Mouse (Mus musculus): ENCODE measurements around the gene Gpr19. TPM values are rescaled to one million over a fixed set of nuclear protein-coding genes. Genes with fewer than 3 reads are reported as not detected.
A peak's percentile ranks its signal among the peaks of the same experiment; 100 is the strongest.

Gpr19 gene
- polyA plus RNA-seq, 1 experiment from 2014 or later, result 9.1 TPM

DNA sequence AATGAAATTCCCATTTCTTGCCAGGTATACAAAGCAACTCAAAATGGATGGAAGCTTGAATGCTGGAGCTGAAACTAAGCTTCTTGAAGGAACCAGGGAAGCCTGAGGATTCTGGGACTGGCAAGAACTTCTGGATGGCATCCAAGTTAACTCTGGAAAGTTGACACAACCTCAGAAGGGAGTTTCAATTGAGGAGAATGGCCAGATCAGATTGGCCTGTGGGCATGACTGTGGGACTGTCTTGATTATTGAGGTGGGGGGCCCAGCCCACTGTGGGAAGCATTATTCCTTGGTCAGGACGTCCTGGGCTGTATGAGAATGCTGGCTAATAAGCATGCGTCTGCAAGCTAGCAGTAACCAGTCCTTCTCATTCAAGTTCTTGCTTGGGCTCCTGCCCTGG, 18.3 kb downstream of the Gpr19 start:
- peaks cover 22% of the 10 kb centered on the region for H3K4me1 ChIP-seq
- H3K27me3 ChIP-seq, result no peaks in the 10 kb centered on the region
- H3K9ac ChIP-seq, result no peak overlapping the region
- 41% methylated on average over 2 of the region's 2 CpGs for WGBS
- no peak overlapping the region for H3K4me3 ChIP-seq
- H3K4me2 ChIP-seq, result no peak overlapping the region
- H3K9me3 ChIP-seq, result no peaks in the 10 kb centered on the region
- H3K36me3 ChIP-seq, result no peaks in the 10 kb centered on the region
- H3K27ac ChIP-seq, result peak overlapping the region; percentile 57; the same call in 1 of the 2 replicates
- ATAC-seq (ENCODE audit: insufficient number of reproducible peaks, insufficient read depth, low FRiP score, low TSS enrichment, low read depth), result no peak

DNA sequence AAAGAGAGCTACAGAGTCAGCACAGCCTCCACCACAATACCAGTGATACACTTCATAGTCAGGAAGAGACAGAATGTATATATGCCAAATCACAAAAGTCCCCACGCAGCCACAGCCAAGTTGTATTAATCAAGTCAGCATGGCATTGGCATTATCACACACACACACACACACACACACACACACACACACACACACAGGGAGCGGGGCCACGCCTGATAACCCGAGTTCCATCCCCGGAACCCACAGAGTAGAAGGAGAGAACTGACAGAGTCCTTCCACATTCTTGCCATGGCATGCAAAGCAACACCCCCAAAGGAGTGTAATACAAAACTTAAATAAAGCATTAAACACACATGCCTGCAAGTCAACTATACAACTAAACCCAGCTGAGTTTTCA, 18.8 kb downstream of the Gpr19 start:
- Histone ChIP-seq H3K27ac (peak overlapping the region; percentile 57; the same call in 1 of the 2 replicates), H3K27me3 (no peaks in the 10 kb centered on the region), H3K9ac (no peak overlapping the region), H3K36me3 (no peaks in the 10 kb centered on the region), H3K9me3 (no peaks in the 10 kb centered on the region), H3K4me2 (no peak overlapping the region), H3K4me3 (no peak overlapping the region), H3K4me1 (peaks cover 22% of the 10 kb centered on the region)
- ATAC-seq (ENCODE audit: insufficient number of reproducible peaks, insufficient read depth, low FRiP score, low TSS enrichment, low read depth), result no peak
- WGBS, result 49% methylated on average over 5 of the region's 5 CpGs

DNA sequence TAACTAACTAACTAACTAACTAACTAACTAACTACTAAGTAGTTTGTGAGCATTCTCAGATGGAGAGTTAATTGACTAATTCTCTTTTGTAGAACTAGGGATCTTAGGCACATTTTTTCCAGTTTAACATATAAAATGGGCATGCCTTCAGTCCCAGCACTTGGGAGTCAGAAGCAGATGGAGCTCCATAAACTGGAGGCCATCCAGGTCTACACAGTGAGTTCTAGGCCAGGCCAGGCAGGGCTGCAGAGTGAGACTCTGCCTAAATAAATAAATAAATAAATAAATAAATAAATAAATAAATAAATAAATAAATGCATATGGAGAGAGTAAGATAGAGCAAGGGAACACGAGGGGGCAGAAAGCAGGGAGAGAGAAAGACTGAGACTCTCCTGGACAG, 20.5 kb downstream of the Gpr19 start:
- no peaks in the 10 kb centered on the region for H3K27me3 ChIP-seq
- no peaks in the 10 kb centered on the region for H3K9me3 ChIP-seq
- no peak overlapping the region for H3K4me3 ChIP-seq
- H3K9ac ChIP-seq, result no peak overlapping the region
- ATAC-seq (ENCODE audit: insufficient number of reproducible peaks, insufficient read depth, low FRiP score, low TSS enrichment, low read depth), result no peak
- no peak overlapping the region for H3K4me2 ChIP-seq
- H3K4me1 ChIP-seq, result peaks cover 22% of the 10 kb centered on the region
- 68% methylated on average over 1 of the region's 1 CpGs for WGBS
- H3K36me3 ChIP-seq, result no peaks in the 10 kb centered on the region
- H3K27ac ChIP-seq, result no peak overlapping the region

DNA sequence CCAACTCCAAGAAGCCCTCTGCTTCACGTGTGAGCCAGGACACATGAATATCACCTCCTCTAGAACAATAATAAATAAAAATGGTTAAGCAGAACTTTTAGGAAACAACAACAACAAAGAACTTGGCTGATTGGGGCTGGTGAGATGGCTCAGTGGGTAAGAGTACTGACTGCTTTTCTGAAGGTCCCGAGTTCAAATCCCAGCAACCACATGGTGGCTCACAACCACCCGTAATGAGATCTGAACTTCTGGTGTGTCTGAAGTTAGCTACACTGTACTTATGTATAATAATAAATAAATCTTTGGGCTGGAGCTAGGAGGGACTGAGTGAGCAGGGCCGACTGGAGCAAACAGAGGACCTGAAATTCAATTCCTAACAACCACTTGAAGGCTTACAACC, 21.1 kb downstream of the Gpr19 start:
- Histone ChIP-seq H3K4me1 (peaks cover 22% of the 10 kb centered on the region), H3K9me3 (no peaks in the 10 kb centered on the region), H3K4me3 (no peak overlapping the region), H3K27me3 (no peaks in the 10 kb centered on the region), H3K27ac (no peak overlapping the region), H3K4me2 (no peak overlapping the region), H3K36me3 (no peaks in the 10 kb centered on the region), H3K9ac (no peak overlapping the region)
- no peak for ATAC-seq (ENCODE audit: insufficient number of reproducible peaks, insufficient read depth, low FRiP score, low TSS enrichment, low read depth)
- 86% methylated on average over 4 of the region's 4 CpGs for WGBS

DNA sequence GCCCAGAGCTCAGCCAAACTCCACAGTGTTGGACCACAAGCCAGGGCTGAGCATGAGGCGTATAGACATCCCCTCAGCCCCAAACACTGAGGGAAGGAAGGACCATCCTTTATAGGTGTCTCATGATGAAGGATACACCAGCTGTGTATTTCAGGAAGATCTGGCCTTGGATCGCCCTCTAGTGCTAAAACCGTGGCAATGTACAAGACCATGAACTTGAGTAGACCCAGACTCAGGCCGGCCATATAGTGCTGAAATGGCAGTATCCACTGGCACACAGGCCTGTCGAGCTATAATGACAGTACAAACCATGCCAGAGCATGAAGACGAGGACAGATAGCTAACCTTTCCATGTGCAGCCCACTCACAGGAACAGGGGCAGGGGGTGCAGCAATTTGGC, 21.6 kb downstream of the Gpr19 start:
- no peaks in the 10 kb centered on the region for H3K27me3 ChIP-seq
- H3K9me3 ChIP-seq, result no peaks in the 10 kb centered on the region
- WGBS, result 70% methylated on average over 6 of the region's 6 CpGs
- H3K9ac ChIP-seq, result no peak overlapping the region
- H3K4me2 ChIP-seq, result no peak overlapping the region
- H3K4me1 ChIP-seq, result peaks cover 22% of the 10 kb centered on the region
- ATAC-seq (ENCODE audit: insufficient number of reproducible peaks, insufficient read depth, low FRiP score, low TSS enrichment, low read depth), result no peak
- no peak overlapping the region for H3K4me3 ChIP-seq
- H3K36me3 ChIP-seq, result no peaks in the 10 kb centered on the region
- H3K27ac ChIP-seq, result no peak overlapping the region

DNA sequence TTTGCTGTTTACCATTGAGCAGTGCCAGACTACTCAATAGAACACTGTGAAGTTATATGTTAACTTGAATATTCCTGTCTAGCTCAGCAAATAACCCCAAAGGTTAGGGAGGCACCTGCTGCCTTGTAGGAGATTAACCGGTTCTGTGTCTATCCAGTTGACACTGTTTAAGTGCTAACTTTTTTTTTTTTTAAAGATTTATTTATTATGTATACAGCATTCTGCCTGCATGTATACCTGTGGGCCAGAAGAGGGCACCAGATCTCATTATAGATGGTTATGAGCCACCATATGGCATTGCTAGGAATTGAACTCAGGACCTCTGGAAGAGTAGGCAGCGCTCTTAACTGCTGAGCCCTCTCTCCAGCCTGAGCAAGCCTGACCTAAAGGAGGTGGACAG, 25.4 kb downstream of the Gpr19 start:
- Histone ChIP-seq H3K27me3 (no peaks in the 10 kb centered on the region), H3K4me2 (no peak overlapping the region), H3K4me3 (no peak overlapping the region), H3K36me3 (peaks cover 19% of the 10 kb centered on the region), H3K4me1 (no peaks in the 10 kb centered on the region), H3K9ac (no peak overlapping the region), H3K27ac (no peak overlapping the region), H3K9me3 (no peaks in the 10 kb centered on the region)
- ATAC-seq (ENCODE audit: insufficient number of reproducible peaks, insufficient read depth, low FRiP score, low TSS enrichment, low read depth), result no peak
- WGBS, result 84% methylated on average over 2 of the region's 2 CpGs

DNA sequence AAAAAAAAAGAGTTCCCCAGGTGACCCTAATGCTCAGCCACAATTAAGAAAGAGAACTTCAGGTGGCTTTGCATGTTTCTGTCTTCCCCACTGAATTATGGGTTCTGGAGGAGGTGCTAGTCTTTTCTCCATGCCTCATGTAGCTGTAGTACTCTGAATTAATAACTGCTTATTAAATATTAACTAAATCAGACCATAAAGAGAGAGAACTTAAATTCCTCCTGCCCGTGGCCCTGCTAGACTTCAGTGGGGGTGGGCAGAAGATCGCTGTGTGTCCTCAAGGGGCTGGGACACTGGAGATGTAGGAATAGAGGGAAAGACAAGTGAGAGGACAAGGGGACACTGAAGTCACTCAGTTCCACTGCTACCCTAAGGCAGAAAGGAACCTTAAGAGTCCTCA, 26.1 kb downstream of the Gpr19 start:
- Histone ChIP-seq H3K9ac (no peak overlapping the region), H3K4me3 (no peak overlapping the region), H3K27me3 (no peaks in the 10 kb centered on the region), H3K9me3 (no peaks in the 10 kb centered on the region), H3K4me1 (no peaks in the 10 kb centered on the region), H3K27ac (no peak overlapping the region), H3K4me2 (no peak overlapping the region), H3K36me3 (peaks cover 24% of the 10 kb centered on the region)
- no peak for ATAC-seq (ENCODE audit: insufficient number of reproducible peaks, insufficient read depth, low FRiP score, low TSS enrichment, low read depth)
- WGBS, result 78% methylated on average over 2 of the region's 2 CpGs

DNA sequence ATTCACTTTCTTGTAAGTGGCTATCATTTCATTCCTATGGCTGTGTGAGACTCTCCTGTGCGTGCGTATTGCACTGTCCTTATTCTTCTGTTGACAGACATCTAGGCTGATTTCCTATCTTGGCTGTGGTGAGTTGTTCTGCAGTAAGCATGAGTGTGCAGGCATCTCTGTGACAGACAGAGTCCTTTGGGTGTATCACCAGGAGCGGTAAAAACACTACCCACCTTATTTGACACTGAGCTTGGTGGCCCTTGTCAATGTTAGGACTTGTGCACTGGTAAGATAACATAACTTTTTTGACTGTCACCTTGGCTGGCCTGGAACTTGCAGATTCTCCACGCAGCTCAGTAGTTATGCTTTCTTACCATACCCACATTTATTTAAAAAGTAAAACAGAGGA, 27.5 kb downstream of the Gpr19 start:
- no peak overlapping the region for H3K9ac ChIP-seq
- H3K4me2 ChIP-seq, result no peak overlapping the region
- peaks cover 24% of the 10 kb centered on the region for H3K36me3 ChIP-seq
- H3K27me3 ChIP-seq, result no peaks in the 10 kb centered on the region
- no peak overlapping the region for H3K27ac ChIP-seq
- H3K9me3 ChIP-seq, result no peaks in the 10 kb centered on the region
- no peaks in the 10 kb centered on the region for H3K4me1 ChIP-seq
- ATAC-seq (ENCODE audit: insufficient number of reproducible peaks, insufficient read depth, low FRiP score, low TSS enrichment, low read depth), result no peak
- WGBS, result 91% methylated on average over 4 of the region's 4 CpGs
- no peak overlapping the region for H3K4me3 ChIP-seq

DNA sequence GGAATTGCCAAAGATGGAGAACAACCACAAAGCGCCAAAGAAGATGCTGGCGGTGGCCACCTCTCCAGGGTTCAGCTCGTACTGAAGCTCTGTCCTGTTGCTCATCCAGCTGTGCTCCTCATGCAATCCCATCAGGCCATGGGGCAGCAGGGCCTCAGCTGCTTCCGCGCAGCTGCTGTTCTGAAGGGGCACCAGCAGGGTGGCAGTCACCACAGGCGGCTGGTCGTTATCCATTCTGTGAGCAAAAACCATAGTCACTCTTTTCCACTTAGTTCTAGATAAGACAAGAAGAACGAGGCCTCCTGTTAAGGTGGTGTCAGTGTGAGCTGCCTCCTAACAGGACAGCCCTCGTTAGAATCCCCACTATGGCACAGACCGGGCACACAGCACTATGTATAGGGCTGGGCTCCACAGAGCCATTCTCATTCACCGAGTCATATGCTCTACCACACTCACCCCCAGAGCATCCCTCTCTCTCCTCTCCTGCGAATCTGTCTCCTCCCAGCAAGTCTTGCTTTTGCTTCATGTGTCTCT, 28.1 kb downstream of the Gpr19 start:
- WGBS, result 90% methylated on average over 12 of the region's 12 CpGs
- Histone ChIP-seq H3K9me3 (no peaks in the 10 kb centered on the region), H3K9ac (no peak overlapping the region), H3K27ac (no peak overlapping the region), H3K27me3 (no peaks in the 10 kb centered on the region), H3K36me3 (peaks cover 24% of the 10 kb centered on the region), H3K4me1 (no peaks in the 10 kb centered on the region), H3K4me2 (no peak overlapping the region), H3K4me3 (no peak overlapping the region)
- ATAC-seq (ENCODE audit: insufficient number of reproducible peaks, insufficient read depth, low FRiP score, low TSS enrichment, low read depth), result no peak

DNA sequence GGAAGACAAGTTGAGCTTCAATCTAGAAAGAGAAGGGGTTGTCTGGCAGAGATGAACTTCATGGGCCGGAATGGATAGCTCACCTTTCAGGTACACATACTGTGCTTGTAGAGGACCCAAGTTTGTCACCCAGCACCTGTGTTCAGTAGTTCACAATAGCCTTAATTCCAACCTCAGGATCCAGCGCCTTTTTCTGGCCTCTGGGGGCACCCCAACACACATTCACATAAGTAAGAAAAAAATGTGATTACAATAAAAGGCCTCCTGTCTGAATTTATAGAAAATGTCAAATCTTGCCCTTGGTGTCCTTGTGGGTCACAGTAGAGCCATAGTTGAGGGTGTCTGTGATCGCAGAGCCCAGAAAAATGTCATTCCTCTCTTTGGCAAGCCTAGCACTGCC, 31.1 kb downstream of the Gpr19 start:
- Histone ChIP-seq H3K4me3 (no peak overlapping the region), H3K36me3 (peaks cover 24% of the 10 kb centered on the region), H3K4me1 (peaks cover 5% of the 10 kb centered on the region), H3K9ac (no peak overlapping the region), H3K4me2 (no peak overlapping the region), H3K9me3 (no peaks in the 10 kb centered on the region), H3K27me3 (no peaks in the 10 kb centered on the region), H3K27ac (no peak overlapping the region)
- WGBS, result 96% methylated on average over 3 of the region's 3 CpGs
- no peak for ATAC-seq (ENCODE audit: insufficient number of reproducible peaks, insufficient read depth, low FRiP score, low TSS enrichment, low read depth)

DNA sequence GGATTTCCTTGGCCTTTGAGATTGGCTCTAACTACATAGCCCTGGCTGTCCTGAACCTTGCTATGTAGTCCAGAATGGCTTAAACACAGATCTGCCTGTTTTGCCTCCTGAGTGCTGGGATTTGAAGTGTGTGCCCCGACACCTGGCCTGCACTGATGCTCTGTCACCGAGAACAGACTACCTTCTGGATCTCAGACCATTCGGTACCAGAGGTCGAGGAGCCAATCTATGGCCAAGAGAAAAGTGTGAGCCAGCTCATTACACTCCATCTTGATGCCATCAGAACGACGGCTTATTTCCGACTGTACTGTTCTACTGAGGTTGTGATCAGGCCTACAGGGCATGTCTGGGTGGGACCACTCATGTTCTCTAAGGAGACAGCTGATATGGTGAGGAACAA, 32.3 kb downstream of the Gpr19 start:
- peaks cover 11% of the 10 kb centered on the region for H3K4me1 ChIP-seq
- no peak overlapping the region for H3K4me2 ChIP-seq
- WGBS, result 90% methylated on average over 7 of the region's 7 CpGs
- peaks cover 24% of the 10 kb centered on the region for H3K36me3 ChIP-seq
- no peaks in the 10 kb centered on the region for H3K27me3 ChIP-seq
- H3K9me3 ChIP-seq, result no peaks in the 10 kb centered on the region
- H3K4me3 ChIP-seq, result no peak overlapping the region
- ATAC-seq (ENCODE audit: insufficient number of reproducible peaks, insufficient read depth, low FRiP score, low TSS enrichment, low read depth), result no peak
- H3K9ac ChIP-seq, result no peak overlapping the region
- no peak overlapping the region for H3K27ac ChIP-seq

DNA sequence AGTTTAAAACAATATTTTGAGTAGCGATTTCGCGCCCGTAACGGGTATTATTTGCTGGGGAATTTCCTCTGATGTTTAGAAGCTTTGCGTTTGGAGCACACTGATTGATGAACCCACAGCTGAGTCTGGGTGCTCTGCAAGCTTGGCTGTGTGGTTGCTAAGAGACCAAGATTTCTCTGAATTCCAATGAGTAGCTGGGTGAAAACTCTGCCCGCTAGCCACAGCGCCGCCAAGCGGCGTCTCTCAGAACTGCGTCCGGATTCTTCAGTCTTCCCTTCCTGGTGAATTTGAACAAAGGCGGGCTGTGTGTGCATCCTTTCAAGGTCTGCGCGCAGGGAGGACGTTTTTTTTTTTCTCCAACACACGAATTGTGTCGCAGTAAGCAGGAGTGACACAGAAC, 35.2 kb downstream of the Gpr19 start:
- H3K9ac ChIP-seq, result peak overlapping the region; percentile 62; the same call in 1 of the 2 replicates
- peak overlapping the region; percentile 78 for H3K27ac ChIP-seq
- ATAC-seq (ENCODE audit: insufficient number of reproducible peaks, insufficient read depth, low FRiP score, low TSS enrichment, low read depth), result peak; percentile 76

More for the DNA sequence above, 35.2 kb downstream of the Gpr19 start:
- 0 out of 2 replicates have a peak, but pooled peaks cover 5% of the 10 kb centered on the region for H3K36me3 ChIP-seq
- H3K4me2 ChIP-seq, result peak overlapping the region; percentile 60
- peaks cover 11% of the 10 kb centered on the region for H3K4me1 ChIP-seq
- H3K27me3 ChIP-seq, result no peaks in the 10 kb centered on the region
- WGBS, result 1% methylated on average over 19 of the region's 19 CpGs
- H3K9me3 ChIP-seq, result no peaks in the 10 kb centered on the region
- H3K4me3 ChIP-seq, result peak overlapping the region; percentile 33
